Mouse (Mus musculus): ENCODE data around the gene Zfp174. TPM values are rescaled to one million over a fixed set of nuclear protein-coding genes. Genes with fewer than 3 reads are reported as not detected.

Zfp174 gene
- polyA plus RNA-seq, 1 experiment from 2014 or later: 0.44 TPM

DNA sequence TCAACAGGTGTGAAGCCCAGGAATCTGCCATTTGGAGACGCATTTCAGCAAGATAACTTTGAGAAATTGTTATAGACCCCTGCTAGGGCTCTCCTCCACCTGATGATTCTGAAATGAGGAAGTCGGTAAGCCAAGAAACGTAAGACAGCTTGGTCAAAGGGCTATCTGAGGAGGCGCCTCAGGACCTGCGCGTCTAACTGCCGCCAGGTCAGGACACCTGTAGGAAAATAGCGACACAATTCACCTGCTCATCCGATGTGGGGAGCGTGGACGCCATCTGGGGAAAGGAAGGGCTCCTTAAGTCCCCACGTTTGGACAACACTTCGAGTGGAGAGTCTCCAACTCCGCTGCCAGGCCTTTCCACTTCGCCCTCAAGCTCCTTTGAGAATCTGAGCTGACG, 24.7 kb downstream of the Zfp174 start:
- Histone ChIP-seq H3K9me3 (replicated peaks; ENCODE audit: control insufficient read depth, low read length) (no peaks in the 10 kb centered on the region), H3K36me3 (ENCODE audit: control insufficient read depth, insufficient read depth) (peaks cover 3% of the 10 kb centered on the region; the same call in 1 of the 2 replicates), H3K4me1 (ENCODE audit: control insufficient read depth, low read depth, low read length) (peaks cover 19% of the 10 kb centered on the region), H3K27me3 (ENCODE audit: control insufficient read depth, insufficient read depth, low read depth, low read length) (no peaks in the 10 kb centered on the region), H3K4me3 (ENCODE audit: low read depth, low read length) (peak overlapping the region; percentile 69), H3K9ac (ENCODE audit: low read depth, low read length) (peak overlapping the region; percentile 60), H3K4me2 (ENCODE audit: low read depth, low read length) (peak overlapping the region; percentile 81), H3K27ac (ENCODE audit: low read length) (no peak overlapping the region)
- no peak for ATAC-seq (ENCODE audit: low read depth)
- WGBS (ENCODE audit: insufficient replicate concordance): 3% methylated on average over 16 of the region's 16 CpGs

- 6% methylated on average over 47 of the region's 47 CpGs for WGBS (ENCODE audit: insufficient replicate concordance)
- no peaks in the 10 kb centered on the region for H3K9me3 ChIP-seq (replicated peaks; ENCODE audit: control insufficient read depth, low read length)
Measured at GRCm38 (mm10) chr16:3872216-3873047, 25.4 kb downstream of the Zfp174 start, which contains the start of gene Naa60. Gene Naa60, plus strand, starts transcription at chr16:3872375.

GRCm38 (mm10) chr16:3876346-3876745, 29.3 kb downstream of the Zfp174 start:
- Histone ChIP-seq H3K36me3 (ENCODE audit: control insufficient read depth, insufficient read depth) (no peaks in the 10 kb centered on the region), H3K4me1 (ENCODE audit: control insufficient read depth, low read depth, low read length) (peaks cover 16% of the 10 kb centered on the region), H3K27me3 (ENCODE audit: control insufficient read depth, insufficient read depth, low read depth, low read length) (no peaks in the 10 kb centered on the region), H3K4me3 (ENCODE audit: low read depth, low read length) (no peak overlapping the region), H3K27ac (ENCODE audit: low read length) (no peak overlapping the region), H3K9ac (ENCODE audit: low read depth, low read length) (no peak overlapping the region), H3K9me3 (replicated peaks; ENCODE audit: control insufficient read depth, low read length) (no peaks in the 10 kb centered on the region), H3K4me2 (ENCODE audit: low read depth, low read length) (no peak overlapping the region)
- 74% methylated on average over 4 of the region's 4 CpGs for WGBS (ENCODE audit: insufficient replicate concordance)
- no peak for ATAC-seq (ENCODE audit: low read depth)

More at GRCm38 (mm10) chr16:3872216-3873047, 25.4 kb downstream of the Zfp174 start, which contains the start of gene Naa60:
- Histone ChIP-seq H3K4me3 (ENCODE audit: low read depth, low read length) (peak within 1 kb of the TSS; percentile 69), H3K27ac (ENCODE audit: low read length) (0 out of 2 replicates have a peak within 1 kb of the TSS, but pooled peaks have one; percentile 3), H3K9ac (ENCODE audit: low read depth, low read length) (peak within 1 kb of the TSS; percentile 60), H3K4me2 (ENCODE audit: low read depth, low read length) (peak within 1 kb of the TSS; percentile 81), H3K36me3 (ENCODE audit: control insufficient read depth, insufficient read depth) (peaks cover 3% of the 10 kb centered on the region; the same call in 1 of the 2 replicates), H3K27me3 (ENCODE audit: control insufficient read depth, insufficient read depth, low read depth, low read length) (no peaks in the 10 kb centered on the region), H3K4me1 (ENCODE audit: control insufficient read depth, low read depth, low read length) (peaks cover 19% of the 10 kb centered on the region)
- ATAC-seq (ENCODE audit: low read depth): peak; percentile 92

GRCm38 (mm10) chr16:3884201-3885064, 37.4 kb downstream of the Zfp174 start, which contains the start of the genes Zfp597 and Gm20695:
Gene Zfp597, minus strand, starts transcription at chr16:3884561.
Gene Gm20695, plus strand, starts transcription at chr16:3884648.
- H3K9me3 ChIP-seq (replicated peaks; ENCODE audit: control insufficient read depth, low read length): no peaks in the 10 kb centered on the region
- peak within 1 kb of the TSS; percentile 97 for H3K9ac ChIP-seq (ENCODE audit: low read depth, low read length)
- H3K27me3 ChIP-seq (ENCODE audit: control insufficient read depth, insufficient read depth, low read depth, low read length): no peaks in the 10 kb centered on the region
- H3K4me2 ChIP-seq (ENCODE audit: low read depth, low read length): peak within 1 kb of the TSS; percentile 79
- peaks cover 12% of the 10 kb centered on the region for H3K4me1 ChIP-seq (ENCODE audit: control insufficient read depth, low read depth, low read length)
- H3K4me3 ChIP-seq (ENCODE audit: low read depth, low read length): peak within 1 kb of the TSS; percentile 98
- ATAC-seq (ENCODE audit: low read depth): peak; percentile 99
- under 1% methylated on average over 87 of the region's 88 CpGs for WGBS (ENCODE audit: insufficient replicate concordance)
- peak within 1 kb of the TSS; percentile 89 for H3K27ac ChIP-seq (ENCODE audit: low read length)
- H3K36me3 ChIP-seq (ENCODE audit: control insufficient read depth, insufficient read depth): no peaks in the 10 kb centered on the region

DNA sequence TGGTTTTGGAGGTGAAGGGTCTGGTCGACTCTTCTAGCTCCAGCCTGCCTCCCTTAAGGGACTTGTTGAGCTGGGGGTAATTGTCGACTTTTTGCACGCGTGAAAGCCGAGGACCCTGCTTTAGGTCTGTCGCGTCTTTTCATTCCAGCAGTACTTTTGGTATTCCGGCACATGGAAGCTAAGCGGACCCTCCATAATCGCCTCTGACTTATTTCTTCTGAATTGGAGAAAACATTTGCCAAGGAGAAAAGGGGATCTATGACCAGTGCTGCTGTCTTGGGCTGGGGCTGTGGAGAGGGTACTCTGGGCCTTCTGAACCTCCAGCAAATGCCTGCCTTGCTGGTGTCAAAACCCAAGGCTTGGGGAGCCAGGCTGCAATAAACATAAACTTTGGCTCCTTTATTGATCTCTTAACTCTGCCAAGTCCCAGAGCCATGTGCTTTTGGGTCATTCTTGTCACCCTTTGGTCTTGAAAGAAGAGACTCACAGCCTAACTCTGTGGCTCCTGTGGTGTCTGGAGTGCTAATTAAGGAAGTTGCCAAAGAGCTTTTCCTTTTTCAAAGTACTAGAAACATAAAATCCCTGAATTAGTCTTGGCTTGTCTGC, 38.1 kb downstream of the Zfp174 start:
- H3K4me1 ChIP-seq (ENCODE audit: control insufficient read depth, low read depth, low read length): peaks cover 12% of the 10 kb centered on the region
- no peaks in the 10 kb centered on the region for H3K36me3 ChIP-seq (ENCODE audit: control insufficient read depth, insufficient read depth)
- no peak for ATAC-seq (ENCODE audit: low read depth)
- peak overlapping the region; percentile 98 for H3K4me3 ChIP-seq (ENCODE audit: low read depth, low read length)
- peak overlapping the region; percentile 97 for H3K9ac ChIP-seq (ENCODE audit: low read depth, low read length)
- H3K27ac ChIP-seq (ENCODE audit: low read length): peak overlapping the region; percentile 82
- no peaks in the 10 kb centered on the region for H3K27me3 ChIP-seq (ENCODE audit: control insufficient read depth, insufficient read depth, low read depth, low read length)
- H3K9me3 ChIP-seq (replicated peaks; ENCODE audit: control insufficient read depth, low read length): no peaks in the 10 kb centered on the region
- peak overlapping the region; percentile 79 for H3K4me2 ChIP-seq (ENCODE audit: low read depth, low read length)
- 3% methylated on average over 10 of the region's 10 CpGs for WGBS (ENCODE audit: insufficient replicate concordance)

DNA sequence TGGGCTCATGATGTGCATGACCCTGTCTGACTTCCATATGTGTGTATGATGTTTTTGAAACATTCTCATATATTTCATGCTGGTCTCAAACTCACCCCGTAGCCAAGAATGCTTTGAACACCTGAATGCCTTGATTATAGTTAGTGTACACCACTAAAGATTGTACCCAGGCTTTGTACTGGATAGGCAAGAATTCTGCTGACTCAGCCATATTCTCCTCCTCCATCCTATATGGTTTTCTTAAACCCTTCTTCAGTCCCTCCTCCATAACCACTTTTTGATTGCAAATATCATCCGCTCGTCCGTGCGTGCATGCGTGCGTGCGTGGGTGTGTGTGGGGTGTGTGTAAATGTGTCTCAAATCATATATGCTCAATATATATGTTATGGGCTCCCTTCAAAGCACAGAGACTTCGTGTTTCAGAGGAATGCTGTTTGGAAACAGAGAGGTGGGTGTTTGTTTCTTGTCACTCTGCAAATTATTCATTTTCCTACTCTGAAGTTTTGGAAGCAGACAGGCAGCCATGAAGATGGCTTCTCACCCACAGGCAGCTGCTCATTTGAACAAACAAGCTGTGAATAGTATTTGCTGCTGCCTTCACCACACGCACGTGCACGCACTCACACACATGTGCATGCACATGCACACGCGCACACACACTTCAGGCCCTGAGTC, 44.7 kb downstream of the Zfp174 start:
- no peak overlapping the region for H3K4me2 ChIP-seq (ENCODE audit: low read depth, low read length)
- H3K36me3 ChIP-seq (ENCODE audit: control insufficient read depth, insufficient read depth): no peaks in the 10 kb centered on the region
- ATAC-seq (ENCODE audit: low read depth): no peak
- no peak overlapping the region for H3K9ac ChIP-seq (ENCODE audit: low read depth, low read length)
- no peak overlapping the region for H3K27ac ChIP-seq (ENCODE audit: low read length)
- H3K27me3 ChIP-seq (ENCODE audit: control insufficient read depth, insufficient read depth, low read depth, low read length): no peaks in the 10 kb centered on the region
- H3K4me3 ChIP-seq (ENCODE audit: low read depth, low read length): no peak overlapping the region
- H3K9me3 ChIP-seq (replicated peaks; ENCODE audit: control insufficient read depth, low read length): no peaks in the 10 kb centered on the region
- WGBS (ENCODE audit: insufficient replicate concordance): 83% methylated on average over 14 of the region's 14 CpGs
- peaks cover 10% of the 10 kb centered on the region for H3K4me1 ChIP-seq (ENCODE audit: control insufficient read depth, low read depth, low read length)

DNA sequence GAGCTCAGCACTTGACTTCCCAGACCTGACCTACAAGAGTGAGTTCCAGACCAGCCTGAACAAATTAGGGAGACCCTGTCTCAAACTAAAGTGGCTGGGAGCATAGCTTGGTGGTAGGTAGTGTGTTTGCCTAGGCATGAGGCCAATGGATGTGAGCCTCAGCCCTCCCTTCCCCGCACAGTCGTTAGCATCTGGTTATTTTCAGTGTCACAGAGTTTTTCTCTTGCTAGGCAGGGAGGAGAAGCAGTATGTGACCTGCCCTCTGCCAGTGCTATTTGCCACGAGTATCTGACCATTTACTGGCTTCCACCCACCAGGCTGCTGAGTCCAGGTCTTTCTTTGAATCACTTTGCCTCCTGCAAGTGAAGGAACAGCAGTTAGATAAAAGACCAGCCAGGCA, 46.7 kb downstream of the Zfp174 start:
- H3K27ac ChIP-seq (ENCODE audit: low read length): peak overlapping the region; percentile 43

DNA sequence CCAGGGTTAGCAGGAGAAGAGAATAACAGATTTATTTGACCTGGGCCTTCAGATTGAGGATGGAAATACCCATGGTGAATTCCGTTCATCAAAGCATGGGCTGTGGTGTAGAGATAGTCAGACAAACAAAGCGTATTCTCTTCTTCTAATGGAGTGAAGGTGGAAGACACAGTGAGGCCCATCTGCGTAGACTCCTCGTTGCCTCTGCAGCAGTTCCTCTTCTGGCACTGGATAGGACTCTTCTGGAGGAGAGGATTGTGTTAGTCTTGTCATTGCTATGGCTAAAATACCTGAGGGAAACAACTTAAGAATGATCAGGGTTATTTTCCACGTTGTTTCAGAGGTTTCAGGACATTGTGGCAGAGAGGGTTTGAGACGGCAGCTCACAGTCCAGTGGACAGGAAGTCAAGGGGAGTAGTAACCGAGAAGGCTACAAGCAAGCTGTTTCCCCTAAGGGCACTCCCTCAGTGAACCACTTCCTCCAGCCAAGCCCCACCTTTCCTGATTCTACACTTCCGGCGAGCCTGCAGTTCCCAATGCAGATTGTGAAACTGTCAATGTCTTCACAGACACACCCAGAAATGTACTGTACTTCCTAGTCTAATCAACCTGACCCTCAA, 48.2 kb downstream of the Zfp174 start:
- Histone ChIP-seq H3K4me2 (ENCODE audit: low read depth, low read length) (peak overlapping the region; percentile 27), H3K36me3 (ENCODE audit: control insufficient read depth, insufficient read depth) (peaks cover 14% of the 10 kb centered on the region), H3K9me3 (replicated peaks; ENCODE audit: control insufficient read depth, low read length) (no peaks in the 10 kb centered on the region), H3K4me3 (ENCODE audit: low read depth, low read length) (peak overlapping the region; percentile 23), H3K4me1 (ENCODE audit: control insufficient read depth, low read depth, low read length) (peaks cover 10% of the 10 kb centered on the region), H3K27ac (ENCODE audit: low read length) (peak overlapping the region; percentile 81), H3K27me3 (ENCODE audit: control insufficient read depth, insufficient read depth, low read depth, low read length) (no peaks in the 10 kb centered on the region), H3K9ac (ENCODE audit: low read depth, low read length) (no peak overlapping the region; the same call in 1 of the 2 replicates)
- 18% methylated on average over 9 of the region's 9 CpGs for WGBS (ENCODE audit: insufficient replicate concordance)
- ATAC-seq (ENCODE audit: low read depth): peak; percentile 78

More for the DNA sequence above, 46.7 kb downstream of the Zfp174 start:
- 52% methylated on average over 3 of the region's 3 CpGs for WGBS (ENCODE audit: insufficient replicate concordance)
- Histone ChIP-seq H3K9me3 (replicated peaks; ENCODE audit: control insufficient read depth, low read length) (no peaks in the 10 kb centered on the region), H3K9ac (ENCODE audit: low read depth, low read length) (no peak overlapping the region), H3K27me3 (ENCODE audit: control insufficient read depth, insufficient read depth, low read depth, low read length) (no peaks in the 10 kb centered on the region), H3K4me1 (ENCODE audit: control insufficient read depth, low read depth, low read length) (peaks cover 10% of the 10 kb centered on the region), H3K36me3 (ENCODE audit: control insufficient read depth, insufficient read depth) (peaks cover 12% of the 10 kb centered on the region), H3K4me3 (ENCODE audit: low read depth, low read length) (no peak overlapping the region), H3K4me2 (ENCODE audit: low read depth, low read length) (no peak overlapping the region)
- ATAC-seq (ENCODE audit: low read depth): no peak
